Mouse (Mus musculus) CH12.LX (cell line): Measurements from ENCODE around the gene Prokr1.

Experiments
- CTCF ChIP-seq, 2 experiments: IDR thresholded peaks in 1 of 2; conservative IDR thresholded peaks in 1 of 2; 2 replicates each; pipeline ENCODE4 v1.5.1; 2011 to 2012; ENCODE audit warnings: low read depth in 2 of 2, low read length in 2 of 2, improper control_type of control experiment in 1 of 2, inconsistent platforms in 1 of 2, mild to moderate bottlenecking in 1 of 2, moderate library complexity in 1 of 2
- EP300 ChIP-seq: IDR thresholded peaks from 2 replicates; pipeline ENCODE4 v1.6.1; 2011; ENCODE audit warnings: low read length, improper control_type of control experiment
- MAX ChIP-seq: IDR thresholded peaks from 2 replicates; pipeline ENCODE4 v1.6.1; 2011; ENCODE audit warnings: low read length, improper control_type of control experiment
- ZC3H11A ChIP-seq: IDR thresholded peaks from 2 replicates; pipeline ENCODE4 v1.6.1; 2012; ENCODE audit warnings: low read depth, mild to moderate bottlenecking, inconsistent platforms, low read length, improper control_type of control experiment

GRCm38 (mm10) chr6:87581071-87581470 is 9.5 kb downstream of the Prokr1 start:
- TF ChIP-seq CTCF (conservative IDR thresholded peaks at IDR 0.05 in 1 of 2, IDR thresholded peaks at IDR 0.05 in 1 of 2; ENCODE audit: low read depth in 2 of 2, low read length in 2 of 2) (no peak), ZC3H11A (no peak), EP300 (no peak), MAX (no peak)
